Mouse (Mus musculus): ENCODE data around the gene Malrd1. TPM values are rescaled to one million over a fixed set of nuclear protein-coding genes. Genes with fewer than 3 reads are reported as not detected.
A peak's percentile ranks its signal among the peaks of the same experiment; 100 is the strongest.
"Not testable (repeated sequence)": the region's sequence is repeated elsewhere in the genome, so short reads cannot be mapped to it uniquely, and the experiment has no call there.

The Malrd1 gene
- total RNA-seq, 2 experiments from 2014 or later: not detected

DNA sequence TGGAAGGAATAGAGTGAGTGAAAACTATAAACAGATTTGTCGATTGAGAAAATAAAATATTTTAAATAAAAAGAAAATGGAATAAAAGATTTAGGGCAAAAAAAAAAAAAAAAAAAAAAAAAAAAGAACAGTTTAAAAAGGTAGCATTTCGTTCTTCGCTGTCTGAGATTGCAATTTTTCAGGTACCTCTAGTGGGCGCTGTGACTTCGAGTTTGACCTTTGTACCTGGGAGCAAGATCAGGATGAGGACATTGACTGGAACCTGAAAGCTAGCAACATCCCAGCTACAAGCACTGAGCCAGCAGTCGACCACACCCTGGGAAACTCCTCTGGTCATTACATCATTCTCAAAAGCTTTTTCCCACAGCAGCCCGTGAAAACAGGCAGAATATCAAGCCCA is 343.1 kb downstream of the Malrd1 start:
- DNase-seq (ENCODE audit: extremely low spot score in 1 of 2, low spot score in 2 of 2): no peak
- Histone ChIP-seq H3K27ac (no peak overlapping the region), H3K4me3 (no peak overlapping the region)
- TF ChIP-seq CTCF (IDR thresholded peaks at IDR 0.05): peak; percentile 30
- intact Hi-C loops (cut with DNase I): no loop called here

DNA sequence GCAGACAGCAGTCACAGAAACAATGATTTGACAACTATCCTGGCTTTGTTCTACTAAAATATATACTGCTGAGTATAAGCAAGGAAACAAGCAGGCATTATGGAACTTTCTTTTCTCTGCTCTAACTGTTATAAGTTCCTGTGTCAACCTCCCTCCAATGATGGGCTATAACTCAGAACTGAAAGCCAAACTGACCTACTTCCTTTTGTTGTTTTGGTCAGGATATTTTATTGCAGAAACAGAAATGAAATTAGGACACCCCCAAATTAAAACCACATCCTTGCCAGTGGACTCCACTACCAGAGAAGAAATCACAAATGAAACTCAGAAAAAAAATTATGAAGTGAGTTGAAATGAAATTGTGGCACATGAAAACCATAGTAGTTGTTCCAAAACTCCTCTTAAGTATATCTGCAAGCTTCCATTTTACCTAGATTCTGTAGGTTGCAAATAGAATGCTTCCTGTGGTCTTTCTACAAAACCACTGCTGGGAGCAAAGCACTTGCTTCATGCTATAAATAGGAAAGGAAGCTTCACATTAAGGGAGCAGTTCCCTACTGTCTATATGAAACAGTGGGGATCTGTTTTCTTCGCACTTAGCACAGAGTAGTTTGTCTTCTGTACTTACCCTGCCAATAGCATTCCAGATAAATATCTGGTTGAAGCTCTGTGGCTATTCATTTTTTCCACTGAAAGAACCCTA is 367.3 kb downstream of the Malrd1 start:
- no peak overlapping the region for H3K4me3 ChIP-seq
- no peak overlapping the region for H3K27ac ChIP-seq
- no peak for TF ChIP-seq CTCF (IDR thresholded peaks at IDR 0.05)
- intact Hi-C loops (cut with DNase I): no loop called here
- no peak for DNase-seq (ENCODE audit: extremely low spot score in 1 of 2, low spot score in 2 of 2)

- TF ChIP-seq CTCF (IDR thresholded peaks at IDR 0.05): no peak
- intact Hi-C loops (cut with DNase I): no loop called here
- DNase-seq (ENCODE audit: extremely low spot score in 1 of 2, low spot score in 2 of 2): no peak
- no peak overlapping the region for H3K27ac ChIP-seq
- H3K4me3 ChIP-seq: no peak overlapping the region
Observed at GRCm38 (mm10) chr2:15925432-15925831, 399.2 kb downstream of the Malrd1 start.

DNA sequence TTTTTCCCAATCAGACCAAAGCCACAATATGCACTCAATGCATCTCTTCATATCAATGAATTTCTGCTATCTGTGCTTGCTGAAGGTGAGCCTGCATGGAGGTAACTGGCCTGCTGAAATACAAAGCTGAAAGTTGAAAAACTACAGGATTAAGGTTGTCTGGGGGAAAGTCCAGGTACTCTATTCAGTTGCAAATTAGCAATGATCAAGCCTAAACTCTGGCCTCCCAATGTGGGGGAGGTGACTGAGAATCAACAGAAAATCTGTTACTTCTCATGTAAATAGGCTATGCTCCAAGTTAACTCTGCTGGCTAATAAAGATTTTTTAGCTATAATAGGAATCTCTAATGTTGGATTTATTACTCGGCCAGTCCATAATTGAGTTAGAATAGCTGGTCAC is 399.8 kb downstream of the Malrd1 start:
- H3K27ac ChIP-seq: no peak overlapping the region
- no peak for DNase-seq (ENCODE audit: extremely low spot score in 1 of 2, low spot score in 2 of 2)
- H3K4me3 ChIP-seq: no peak overlapping the region
- intact Hi-C loops (cut with DNase I): no loop called here
- TF ChIP-seq CTCF (IDR thresholded peaks at IDR 0.05): no peak

DNA sequence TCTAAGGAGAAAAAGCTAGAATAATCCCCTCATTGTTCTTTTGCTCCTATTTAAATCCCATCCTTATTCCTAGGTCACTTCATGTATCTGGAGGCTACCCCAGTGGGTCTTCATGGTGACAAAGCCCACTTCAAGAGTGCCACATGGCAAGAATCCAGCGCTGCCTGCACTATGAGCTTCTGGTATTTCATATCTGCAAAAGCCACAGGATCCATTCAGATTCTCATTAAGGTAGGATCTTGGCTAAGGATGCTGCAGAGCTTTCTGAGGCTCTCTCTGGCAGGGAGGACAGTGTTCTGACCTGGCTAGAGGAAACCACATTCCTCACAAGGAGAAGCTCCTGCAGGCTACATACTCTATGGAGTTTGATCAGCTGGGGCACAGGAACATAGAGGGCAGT is 405.2 kb downstream of the Malrd1 start:
- intact Hi-C loops (cut with DNase I): no loop called here
- Histone ChIP-seq H3K4me3 (no peak overlapping the region), H3K27ac (no peak overlapping the region)
- DNase-seq (ENCODE audit: extremely low spot score in 1 of 2, low spot score in 2 of 2): no peak
- TF ChIP-seq CTCF (IDR thresholded peaks at IDR 0.05): no peak

DNA sequence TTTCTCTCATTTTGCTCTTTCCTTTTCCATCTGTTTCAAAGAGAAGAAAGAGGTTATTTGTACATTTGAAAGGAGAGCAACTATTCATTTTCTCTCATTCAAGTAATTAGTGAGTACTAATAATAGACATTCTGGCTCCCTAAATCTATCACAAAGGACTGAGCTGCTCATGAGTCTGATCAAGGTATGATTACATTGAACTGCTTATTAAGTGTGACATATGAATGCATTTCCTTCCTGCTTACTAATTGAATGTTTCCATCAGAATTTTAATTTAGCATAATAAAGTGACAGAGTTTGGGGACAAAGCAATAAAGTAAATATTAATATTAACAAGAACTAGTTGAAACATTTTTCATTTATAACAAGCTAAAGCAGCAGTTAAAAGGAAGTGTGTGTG is 405.6 kb downstream of the Malrd1 start:
- no peak for TF ChIP-seq CTCF (IDR thresholded peaks at IDR 0.05)
- intact Hi-C loops (cut with DNase I): no loop called here
- H3K27ac ChIP-seq: no peak overlapping the region
- no peak overlapping the region for H3K4me3 ChIP-seq
- DNase-seq (ENCODE audit: extremely low spot score in 1 of 2, low spot score in 2 of 2): no peak

GRCm38 (mm10) chr2:15932340-15932739 is 406.1 kb downstream of the Malrd1 start:
- TF ChIP-seq CTCF (IDR thresholded peaks at IDR 0.05): no peak
- H3K4me3 ChIP-seq: no peak overlapping the region
- no peak for DNase-seq (ENCODE audit: extremely low spot score in 1 of 2, low spot score in 2 of 2)
- intact Hi-C loops (cut with DNase I): no loop called here
- no peak overlapping the region for H3K27ac ChIP-seq

DNA sequence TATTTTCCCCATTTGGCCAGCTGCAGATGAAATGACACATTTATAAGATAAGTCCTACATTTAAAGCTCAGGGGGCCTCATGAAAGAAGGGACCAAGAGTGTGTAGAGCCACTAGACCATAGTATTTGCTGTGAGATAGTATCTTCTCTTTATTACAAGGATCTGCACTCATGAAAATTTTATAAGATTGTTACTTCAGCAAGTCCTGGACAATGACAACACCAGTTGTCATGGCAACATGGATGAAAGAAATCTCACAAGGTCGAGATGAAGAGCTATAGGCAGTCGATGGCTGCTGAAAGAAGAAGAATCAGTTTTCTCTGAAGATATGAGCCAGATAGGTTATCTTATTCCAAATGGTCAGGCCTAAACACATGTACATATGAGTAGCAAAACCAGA is 476.6 kb downstream of the Malrd1 start:
- intact Hi-C loops (cut with DNase I): no loop called here
- no peak overlapping the region for H3K4me3 ChIP-seq
- no peak for DNase-seq (ENCODE audit: extremely low spot score in 1 of 2, low spot score in 2 of 2)
- no peak for TF ChIP-seq CTCF (IDR thresholded peaks at IDR 0.05)
- H3K27ac ChIP-seq: no peak overlapping the region

GRCm38 (mm10) chr2:16017046-16017445 is 490.8 kb downstream of the Malrd1 start:
- H3K4me3 ChIP-seq; H3K27ac ChIP-seq; intact Hi-C loops (cut with DNase I); DNase-seq (ENCODE audit: extremely low spot score in 1 of 2, low spot score in 2 of 2): not testable (repeated sequence)

GRCm38 (mm10) chr2:16017719-16018118 is 491.4 kb downstream of the Malrd1 start:
- H3K27ac ChIP-seq; DNase-seq (ENCODE audit: extremely low spot score in 1 of 2, low spot score in 2 of 2); intact Hi-C loops (cut with DNase I); H3K4me3 ChIP-seq: not testable (repeated sequence)

DNA sequence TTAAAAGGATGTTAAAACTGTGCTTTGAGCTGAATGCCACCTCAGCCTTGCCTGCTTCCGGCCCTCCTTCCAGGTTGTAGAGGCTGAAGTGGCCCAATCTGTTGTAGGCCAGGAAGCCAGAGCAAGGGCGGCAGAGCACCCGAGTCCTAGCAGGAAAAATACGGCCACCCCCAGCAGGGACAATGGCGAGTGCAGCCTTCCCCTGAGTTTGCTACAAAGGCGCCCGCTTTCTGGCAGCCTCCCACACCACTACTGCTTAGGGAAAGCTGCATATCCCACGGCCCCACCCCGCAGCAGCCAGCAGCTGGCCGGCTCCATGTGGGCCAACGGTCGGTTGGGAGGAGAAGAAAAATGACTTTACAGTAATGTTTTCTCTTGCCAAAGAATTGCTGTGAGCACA is 503.5 kb downstream of the Malrd1 start:
- no peak for DNase-seq (ENCODE audit: extremely low spot score in 1 of 2, low spot score in 2 of 2)
- no peak overlapping the region for H3K4me3 ChIP-seq
- no peak for TF ChIP-seq CTCF (IDR thresholded peaks at IDR 0.05)
- H3K27ac ChIP-seq: no peak overlapping the region
- intact Hi-C loops (cut with DNase I): no loop called here

DNA sequence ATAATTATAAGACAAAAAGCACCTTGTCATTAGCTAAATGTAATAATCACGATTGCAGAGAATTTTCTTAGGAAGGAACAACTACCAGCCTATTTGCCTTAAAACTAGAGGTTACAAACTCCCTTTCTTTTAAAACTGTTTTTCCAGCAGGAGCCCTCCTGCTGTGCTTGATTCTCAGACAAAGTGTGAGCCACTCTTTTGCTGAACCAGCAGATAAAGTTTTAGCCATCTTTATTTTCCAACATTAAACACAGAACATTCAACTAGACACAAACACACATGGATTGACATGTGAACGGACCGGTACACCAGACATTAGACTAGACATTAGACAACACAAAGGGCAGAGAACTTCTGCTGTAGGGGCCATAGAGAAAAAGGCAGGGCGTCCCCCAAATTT is 505.3 kb downstream of the Malrd1 start:
- no peak overlapping the region for H3K27ac ChIP-seq
- no peak overlapping the region for H3K4me3 ChIP-seq
- intact Hi-C loops (cut with DNase I): no loop called here
- DNase-seq (ENCODE audit: extremely low spot score in 1 of 2, low spot score in 2 of 2): no peak
- no peak for TF ChIP-seq CTCF (IDR thresholded peaks at IDR 0.05)

DNA sequence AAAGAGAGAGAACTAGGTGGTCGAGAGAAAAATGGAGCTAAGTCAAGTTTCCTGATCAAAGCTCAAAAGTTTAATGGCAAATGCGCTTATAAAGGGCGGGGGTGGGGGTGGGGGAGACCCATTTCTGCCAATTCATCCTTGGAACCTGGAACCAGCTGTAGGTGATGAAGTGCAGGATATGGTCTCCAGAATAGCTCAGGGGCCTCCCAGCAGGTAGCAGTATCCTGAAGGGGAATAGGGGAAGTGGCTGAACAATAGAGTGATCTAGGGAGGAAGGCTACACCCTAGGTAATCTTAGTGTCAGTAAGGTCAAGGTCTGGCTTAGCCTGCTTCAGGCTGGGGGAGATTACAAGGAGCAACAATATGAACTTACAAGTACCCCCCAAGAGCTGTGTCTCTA is 506.5 kb downstream of the Malrd1 start:
- no peak overlapping the region for H3K27ac ChIP-seq
- H3K4me3 ChIP-seq: no peak overlapping the region
- intact Hi-C loops (cut with DNase I): no loop called here
- DNase-seq (ENCODE audit: extremely low spot score in 1 of 2, low spot score in 2 of 2): no peak
- no peak for TF ChIP-seq CTCF (IDR thresholded peaks at IDR 0.05)

All from left cerebral cortex, adult 2 months (tissue).